Mouse (Mus musculus) ES-CJ7 (cell line): ENCODE results near the gene Zbtb12.
"Not testable (repeated sequence)": the region's sequence is repeated elsewhere in the genome, so short reads cannot be mapped to it uniquely, and the experiment has no call there.

Experiments used
- DNase-seq: peaks from one replicate; pipeline ENCODE4 v3.0.0; 2011; ENCODE audit warnings: low read depth, low spot score

Gene Zbtb12

DNA sequence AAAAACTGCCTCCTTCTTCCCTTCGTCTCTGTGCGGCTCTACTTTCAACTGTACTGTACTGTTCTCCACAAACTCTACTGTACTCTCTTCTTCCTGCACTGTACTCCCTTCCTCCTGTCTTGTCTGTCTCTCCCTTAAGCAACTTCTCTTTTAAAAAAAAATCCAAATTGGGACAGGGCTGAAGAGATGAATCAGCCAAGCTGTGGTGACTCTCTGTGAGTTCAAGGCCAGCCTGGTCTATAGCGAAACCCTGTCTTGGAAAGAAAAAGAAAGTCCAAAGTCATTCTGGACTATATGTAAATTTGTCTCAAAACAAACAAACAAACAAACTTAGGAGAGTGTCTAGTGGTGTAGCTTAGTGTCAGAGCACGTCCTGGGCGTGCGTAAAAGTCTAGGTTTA is 5.0 kb upstream of the Zbtb12 start:
- DNase-seq = no peak

DNA sequence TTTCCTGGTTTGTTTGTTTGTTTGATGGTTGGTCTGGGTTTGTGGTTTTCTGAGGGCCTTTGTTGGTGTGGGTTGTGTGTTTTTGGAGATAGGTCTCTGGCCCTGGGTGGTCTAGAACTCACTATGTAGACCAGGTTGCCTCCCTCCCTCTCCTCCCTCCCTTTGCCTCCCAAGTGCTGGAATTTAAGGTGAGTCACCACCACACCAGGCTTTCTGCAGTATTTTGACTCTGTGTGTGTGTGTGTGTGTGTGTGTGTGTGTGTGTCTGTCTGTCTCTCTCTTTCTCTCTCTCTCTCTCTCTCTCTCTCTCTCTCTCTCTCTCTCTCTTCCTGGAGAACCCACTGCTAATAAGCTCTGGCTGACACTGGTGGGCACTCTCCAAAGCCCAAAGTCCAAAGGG is 1.9 kb downstream of the Zbtb12 start:
- DNase-seq = no peak

DNA sequence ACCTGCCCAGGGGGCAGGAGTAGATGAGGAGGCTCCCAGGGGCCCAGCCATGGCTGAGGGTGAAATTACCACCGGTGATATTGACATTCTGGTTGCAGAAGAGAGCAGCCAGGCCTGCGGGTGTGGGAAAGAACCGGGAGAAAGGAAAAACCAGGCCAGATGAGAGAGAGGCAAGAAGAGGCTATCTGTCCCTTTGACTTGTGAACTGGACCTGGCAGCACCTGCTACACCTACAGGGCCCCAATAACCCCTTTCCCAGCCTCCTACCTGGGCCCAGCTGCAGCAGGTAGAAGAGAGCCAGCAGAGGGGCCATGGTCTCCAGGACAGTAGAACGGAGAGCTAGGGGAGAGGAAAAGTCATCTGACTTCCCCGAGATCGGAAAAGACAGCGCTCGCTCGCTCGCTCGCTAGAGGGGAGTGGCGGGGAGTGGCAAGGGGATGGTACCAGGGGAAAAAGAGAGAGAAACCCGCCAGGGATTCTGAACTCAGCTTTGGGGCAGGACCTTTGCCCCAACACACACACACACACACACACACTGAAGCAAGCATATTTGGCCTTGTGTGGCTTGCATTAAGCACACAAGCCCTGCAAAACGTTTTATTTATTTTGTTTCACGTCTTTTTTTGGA is 2.5 kb downstream of the Zbtb12 start, which contains the start of gene Gm20547:
TSS of gene Gm20547 (minus strand) at position 360 of the 628 bp plus-strand sequence.
- DNase-seq = no peak

- DNase-seq = no peak
These were observed 4.0 kb downstream of the Zbtb12 start for GRCm38 (mm10) chr17:34883332-34883731.

- no peak for DNase-seq
These were observed 5.4 kb downstream of the Zbtb12 start for GRCm38 (mm10) chr17:34884704-34885103.

DNA sequence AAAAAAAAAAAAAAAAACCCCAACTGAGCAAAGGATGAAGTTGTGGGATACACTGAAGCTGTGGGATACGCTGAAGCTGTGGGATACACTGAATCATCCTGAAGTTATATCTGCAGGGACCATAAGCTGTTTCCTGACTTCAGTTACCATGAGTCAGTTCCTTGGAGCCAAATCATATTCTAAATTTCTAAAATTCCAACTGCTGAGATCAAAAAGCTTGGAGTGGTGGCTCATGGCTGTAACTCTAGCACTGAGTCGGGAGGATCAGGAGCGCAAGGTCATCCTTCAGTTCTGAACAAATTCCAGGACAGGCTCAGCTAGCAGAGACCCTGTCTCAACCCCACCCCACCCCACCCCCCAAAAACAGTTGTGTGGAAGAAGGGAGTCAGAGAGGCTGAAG is 6.3 kb downstream of the Zbtb12 start:
- DNase-seq = no peak

GRCm38 (mm10) chr17:34887942-34888341 is 8.7 kb downstream of the Zbtb12 start:
- DNase-seq = no peak

- DNase-seq = peak; percentile 55
These were observed 10.9 kb downstream of the Zbtb12 start for GRCm38 (mm10) chr17:34890074-34890743.

- peak; percentile 73 for DNase-seq
These were observed 12.1 kb downstream of the Zbtb12 start for GRCm38 (mm10) chr17:34891377-34891776.

DNA sequence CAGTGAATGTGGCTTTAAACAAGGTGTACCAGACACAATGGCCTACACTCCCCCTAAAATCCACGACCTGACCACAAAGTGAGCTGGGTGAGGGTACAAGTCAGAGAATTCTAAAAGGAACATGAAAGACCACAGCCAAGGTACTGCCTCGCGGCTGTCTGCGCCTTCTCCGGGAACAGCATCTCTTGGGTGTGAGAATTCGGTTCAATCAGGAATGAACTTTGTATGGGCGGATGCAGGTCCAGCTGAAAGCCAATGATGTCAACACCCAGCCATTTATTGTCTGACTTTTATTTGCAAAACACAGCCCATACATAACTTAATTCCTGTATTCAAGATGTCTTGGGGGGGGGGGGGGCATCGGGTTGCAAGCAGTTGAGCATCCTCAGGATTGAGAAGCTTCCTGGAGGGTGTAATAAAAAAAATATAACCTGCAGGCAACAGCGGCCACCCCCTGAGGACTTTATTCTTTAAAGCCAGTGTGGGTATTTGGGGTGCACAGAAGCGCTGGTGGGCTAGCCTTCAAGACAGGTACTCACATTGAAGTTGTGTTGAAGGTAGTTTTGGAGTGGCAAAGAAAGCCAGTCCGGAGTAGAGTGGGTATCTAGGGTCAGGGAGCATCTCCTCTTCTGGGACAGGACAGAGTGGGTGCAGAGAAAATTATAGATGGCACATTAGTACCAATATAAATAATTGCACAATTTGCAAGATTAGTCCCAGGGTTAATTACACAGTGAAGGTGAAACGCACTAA is 14.0 kb downstream of the Zbtb12 start:
- peak; percentile 71 for DNase-seq

GRCm38 (mm10) chr17:34894074-34894597 is 14.9 kb downstream of the Zbtb12 start:
- peak; percentile 94 for DNase-seq

GRCm38 (mm10) chr17:34894801-34895530 is 15.7 kb downstream of the Zbtb12 start:
- peak; percentile 50 for DNase-seq

- no peak for DNase-seq
These were observed 16.4 kb downstream of the Zbtb12 start for GRCm38 (mm10) chr17:34895724-34896123.

DNA sequence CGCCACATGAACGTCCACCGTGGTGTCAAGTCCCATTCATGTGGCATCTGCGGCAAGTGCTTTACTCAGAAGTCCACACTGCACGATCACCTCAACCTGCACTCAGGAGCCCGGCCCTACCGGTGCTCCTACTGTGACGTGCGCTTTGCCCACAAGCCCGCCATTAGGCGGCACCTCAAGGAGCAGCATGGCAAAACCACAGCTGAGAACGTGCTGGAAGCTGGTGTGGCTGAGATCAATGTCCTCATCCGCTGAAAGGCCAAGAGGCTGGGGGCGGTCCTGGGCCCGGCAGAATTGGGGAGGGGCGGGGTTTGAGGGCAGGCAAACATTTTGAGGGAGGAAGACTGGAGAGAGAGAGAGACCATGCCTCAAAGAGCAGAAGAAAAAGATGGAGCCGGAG is 17.1 kb downstream of the Zbtb12 start:
- DNase-seq = peak; percentile 64

GRCm38 (mm10) chr17:34897373-34898159 is 18.3 kb downstream of the Zbtb12 start:
- DNase-seq = no peak

DNA sequence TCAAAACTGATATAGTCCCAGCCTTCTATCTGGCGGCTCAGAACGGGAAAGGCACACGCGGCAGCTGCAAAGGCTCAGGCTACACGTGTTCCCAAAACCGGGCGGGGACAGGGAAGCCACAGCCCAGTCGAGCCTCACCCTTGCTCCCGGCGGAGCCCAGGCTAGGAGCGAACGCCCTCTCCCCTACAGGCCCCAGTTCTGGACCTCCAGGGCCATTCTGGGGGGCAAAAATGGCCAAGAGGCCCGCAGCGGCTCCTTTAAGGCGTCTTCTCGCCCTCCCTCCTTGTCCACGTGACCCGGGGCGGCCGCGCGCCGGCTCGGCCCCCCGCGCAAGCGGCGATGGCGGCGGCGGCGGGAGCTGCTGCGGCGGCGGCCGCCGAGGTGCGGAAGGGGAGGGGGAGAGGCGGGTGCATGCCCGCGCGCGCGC is 18.9 kb downstream of the Zbtb12 start, which contains the start of the genes C2 and Ehmt2:
TSS of gene C2 (minus strand) at position 106 of the 427 bp plus-strand sequence.
TSS of gene Ehmt2 (plus strand) at position 310 of the 427 bp plus-strand sequence.
- DNase-seq = peak; percentile 56

- DNase-seq = no peak
These were observed 19.4 kb downstream of the Zbtb12 start for GRCm38 (mm10) chr17:34898706-34899052.

GRCm38 (mm10) chr17:34899053-34899889 is 20.0 kb downstream of the Zbtb12 start:
- DNase-seq = peak; percentile 27

DNA sequence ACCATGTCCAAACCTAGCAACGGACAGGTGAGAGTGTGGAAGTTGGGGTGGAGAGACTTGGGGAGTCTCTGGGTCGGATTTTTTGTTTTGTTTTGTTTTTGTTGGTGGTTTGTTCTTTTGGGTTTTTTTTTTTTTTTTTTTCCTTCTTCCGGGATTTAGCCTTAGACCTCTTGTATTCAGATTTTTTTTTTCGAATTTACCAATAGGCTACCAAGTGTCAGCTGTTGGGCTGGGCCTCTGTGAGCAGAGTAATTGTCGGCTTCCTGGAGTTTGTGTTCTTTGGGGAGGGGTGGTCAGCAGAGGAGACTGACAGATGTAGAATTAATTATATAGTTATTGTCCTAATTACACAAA is 20.6 kb downstream of the Zbtb12 start:
- no peak for DNase-seq

DNA sequence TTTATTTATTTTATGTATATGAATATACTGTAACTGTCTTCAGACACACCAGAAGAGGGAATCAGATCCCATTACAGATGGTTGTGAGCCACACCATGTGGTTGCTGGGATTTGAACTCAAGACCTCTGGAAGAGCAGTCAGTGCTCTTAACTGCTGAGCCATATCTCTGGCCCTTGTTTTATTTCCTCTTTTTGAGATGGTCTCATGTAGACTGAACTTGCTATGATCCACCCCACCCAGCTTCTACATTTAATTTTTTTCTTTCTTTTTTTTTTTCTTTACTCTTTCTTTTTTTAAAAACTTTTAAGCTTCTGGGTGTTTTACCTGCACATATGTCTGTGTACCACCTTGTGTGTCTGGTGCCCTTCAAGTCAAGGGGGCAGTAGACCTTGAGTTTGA is 21.5 kb downstream of the Zbtb12 start:
- not testable (repeated sequence) for DNase-seq
